Mouse (Mus musculus) C2C12 (cell line): ENCODE results near the gene Glrx3. TPM values are rescaled to one million over a fixed set of nuclear protein-coding genes. Genes with fewer than 3 reads are reported as not detected.
"Not testable (repeated sequence)": the region's sequence is repeated elsewhere in the genome, so short reads cannot be mapped to it uniquely, and the experiment has no call there.

Experiments used
- H3K27me3 ChIP-seq: one replicate; pipeline ENCODE4 v1.6.1; 2011; ENCODE audit not compliant: control insufficient read depth, insufficient read depth, insufficient read length
- H3K36me3 ChIP-seq: one replicate; pipeline ENCODE4 v1.6.1; 2011; ENCODE audit not compliant: control insufficient read depth, insufficient read depth
- H3K4me3 ChIP-seq: one replicate; pipeline ENCODE4 v1.5.1; 2011; ENCODE audit warnings: mild to moderate bottlenecking, control low read depth; ENCODE audit not compliant: poor library complexity, insufficient read depth, severe bottlenecking
- H3K79me2 ChIP-seq: one replicate; pipeline ENCODE4 v1.6.1; 2011; ENCODE audit not compliant: control insufficient read depth, insufficient read depth
- H3K79me3 ChIP-seq: one replicate; pipeline ENCODE4 v1.6.1; 2011; ENCODE audit warnings: low read depth, control low read depth
- H3ac ChIP-seq: one replicate; pipeline ENCODE3; 2011; ENCODE audit warnings: low read depth; ENCODE audit not compliant: control insufficient read depth, insufficient read length
- CEBPB ChIP-seq: IDR thresholded peaks from one replicate; pipeline ENCODE4 v1.6.1; 2011; ENCODE audit warnings: low read depth, mild to moderate bottlenecking, control low read depth, moderate library complexity
- CTCF ChIP-seq: IDR thresholded peaks from one replicate; pipeline ENCODE4 v1.5.1; 2011; ENCODE audit not compliant: control insufficient read depth, insufficient read depth, insufficient read length
- FOSL1 ChIP-seq: IDR thresholded peaks from one replicate; pipeline ENCODE4 v1.8.0; 2011; ENCODE audit warnings: mild to moderate bottlenecking, low read length; ENCODE audit not compliant: poor library complexity, insufficient read depth, severe bottlenecking
- MAX ChIP-seq: IDR thresholded peaks from one replicate; pipeline ENCODE4 v1.6.1; 2011; ENCODE audit warnings: mild to moderate bottlenecking, control low read depth
- MYOD1 ChIP-seq: IDR thresholded peaks from one replicate; pipeline ENCODE4 v1.6.1; 2011; ENCODE audit warnings: low read depth; ENCODE audit not compliant: control insufficient read depth, insufficient read length
- MYOG ChIP-seq: IDR thresholded peaks from one replicate; pipeline ENCODE4 v1.6.1; 2011; ENCODE audit not compliant: control insufficient read depth, insufficient read length; ENCODE audit errors: extremely low read depth
- USF1 ChIP-seq: IDR thresholded peaks from one replicate; pipeline ENCODE4 v1.6.1; 2011; ENCODE audit warnings: low read depth, mild to moderate bottlenecking, control low read depth, moderate library complexity
- polyA plus RNA-seq: library from polyadenylated mRNA; unstranded; fragments of >200 nt; fragmentation: generic; extraction: Trizol; gene quantifications from one replicate; pipeline ENCODE4 v1.2.1, GENCODE M21; 2012; ENCODE audit warnings: missing spikeins

Glrx3 gene
- polyA plus RNA-seq, 1 experiment, result 241 TPM

GRCm38 (mm10) chr7:137426693-137427092, 10.7 kb upstream of the Glrx3 start:
- Histone ChIP-seq H3K79me3 (no peaks in the 10 kb centered on the region), H3K4me3 (no peak overlapping the region), H3K36me3 (no peaks in the 10 kb centered on the region), H3ac (no peak overlapping the region), H3K27me3 (no peaks in the 10 kb centered on the region), H3K79me2 (no peaks in the 10 kb centered on the region)
- TF ChIP-seq CTCF (no peak), MYOG (no peak), MAX (no peak), MYOD1 (no peak), FOSL1 (no peak), CEBPB (no peak), USF1 (no peak)

- no peaks in the 10 kb centered on the region for H3K36me3 ChIP-seq
- no peak overlapping the region for H3K4me3 ChIP-seq
- H3K79me2 ChIP-seq, result no peaks in the 10 kb centered on the region
- no peaks in the 10 kb centered on the region for H3K27me3 ChIP-seq
- no peaks in the 10 kb centered on the region for H3K79me3 ChIP-seq
- no peak overlapping the region for H3ac ChIP-seq
- no peak for TF ChIP-seq CEBPB
- no peak for TF ChIP-seq MAX
- no peak for TF ChIP-seq MYOD1
- no peak for TF ChIP-seq USF1
- no peak for TF ChIP-seq CTCF
- TF ChIP-seq MYOG, result no peak
- no peak for TF ChIP-seq FOSL1
These were observed 5.4 kb upstream of the Glrx3 start for GRCm38 (mm10) chr7:137431769-137432603.

DNA sequence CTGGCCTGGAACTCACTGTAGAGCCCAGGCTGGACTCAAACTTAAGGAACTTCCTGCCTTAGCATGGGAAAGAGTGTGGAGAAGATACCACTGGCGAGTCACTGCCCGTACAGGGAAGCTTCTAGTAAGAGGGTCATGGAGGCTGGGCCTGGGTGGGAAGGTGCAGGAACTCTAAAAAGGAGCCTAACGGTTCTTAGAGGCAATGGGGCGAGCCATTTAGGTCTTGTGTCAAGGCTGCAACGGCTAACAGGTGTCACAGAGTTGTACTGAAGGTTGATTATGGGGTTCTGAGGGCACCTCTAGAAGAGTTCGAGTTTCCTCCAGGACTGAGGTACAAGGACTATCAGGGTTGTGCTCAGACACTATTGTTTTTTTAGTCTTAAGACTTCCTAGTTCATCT, 513 bp upstream of the Glrx3 start:
- no peak overlapping the region for H3K4me3 ChIP-seq
- peaks cover 42% of the 10 kb centered on the region for H3K79me2 ChIP-seq

GRCm38 (mm10) chr7:137438179-137438550, 751 bp downstream of the Glrx3 start:
- Histone ChIP-seq H3K27me3 (no peaks in the 10 kb centered on the region), H3ac (peak overlapping the region; percentile 73), H3K36me3 (peaks cover 8% of the 10 kb centered on the region), H3K4me3 (peak overlapping the region; percentile 68), H3K79me3 (peaks cover 48% of the 10 kb centered on the region), H3K79me2 (peaks cover 54% of the 10 kb centered on the region)
- TF ChIP-seq CTCF (no peak), CEBPB (no peak), USF1 (no peak), MYOD1 (peak; percentile 23)

More for the DNA sequence above, 513 bp upstream of the Glrx3 start:
- Histone ChIP-seq H3K36me3 (peaks cover 4% of the 10 kb centered on the region), H3ac (no peak overlapping the region), H3K27me3 (no peaks in the 10 kb centered on the region), H3K79me3 (peaks cover 35% of the 10 kb centered on the region)
- TF ChIP-seq MYOG, result no peak
- no peak for TF ChIP-seq MYOD1
- no peak for TF ChIP-seq CEBPB
- TF ChIP-seq CTCF, result no peak
- no peak for TF ChIP-seq MAX
- TF ChIP-seq USF1, result no peak
- TF ChIP-seq FOSL1, result no peak

DNA sequence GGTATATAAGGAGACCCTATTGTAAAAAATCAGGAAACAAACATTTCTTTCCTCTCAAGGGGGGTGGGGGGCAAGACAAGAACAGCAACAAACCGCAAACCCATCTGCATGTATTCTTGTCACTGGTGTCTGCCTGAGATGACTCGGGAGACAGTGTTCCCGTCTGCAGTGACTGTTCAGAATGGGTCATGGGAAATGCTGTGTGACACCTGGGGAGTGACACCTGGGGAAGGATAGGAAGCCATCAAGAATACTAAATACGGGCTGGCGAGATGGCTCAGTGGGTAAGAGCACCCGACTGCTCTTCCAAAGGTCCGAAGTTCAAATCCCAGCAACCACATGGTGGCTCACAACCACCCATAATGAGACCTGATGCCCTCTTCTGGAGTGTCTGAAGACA, 1.5 kb downstream of the Glrx3 start:
- not testable (repeated sequence) for H3ac ChIP-seq, H3K27me3 ChIP-seq
- Histone ChIP-seq H3K4me3 (peak overlapping the region; percentile 68), H3K79me3 (peaks cover 54% of the 10 kb centered on the region), H3K36me3 (peaks cover 15% of the 10 kb centered on the region), H3K79me2 (peaks cover 62% of the 10 kb centered on the region)

GRCm38 (mm10) chr7:137442951-137443350, 5.5 kb downstream of the Glrx3 start:
- Histone ChIP-seq H3K36me3 (peaks cover 33% of the 10 kb centered on the region), H3K27me3 (no peaks in the 10 kb centered on the region), H3K79me3 (peaks cover 77% of the 10 kb centered on the region), H3K79me2 (peaks cover 97% of the 10 kb centered on the region), H3K4me3 (no peak overlapping the region), H3ac (no peak overlapping the region)
- TF ChIP-seq MAX (no peak), CTCF (no peak), FOSL1 (no peak), USF1 (no peak), CEBPB (no peak), MYOG (no peak), MYOD1 (no peak)
